Mouse (Mus musculus) heart, embryonic 16.5 days (tissue): ENCODE measurements around the gene Iqcd. TPM values are rescaled to one million over a fixed set of nuclear protein-coding genes. Genes with fewer than 3 reads are reported as not detected.

Experiments
- ATAC-seq: fragments of 200-750 bp; cut with Nextera tagmentation; replicated peaks from 2 replicates; pipeline ENCODE4 v1.8.0; 2017; ENCODE audit warnings: moderate number of reproducible peaks; ENCODE audit not compliant: insufficient read depth, low FRiP score; ENCODE audit errors: extremely low read depth
- H3K27ac ChIP-seq: fragments of 300-500 bp; sonication (generic); 2 replicates; pipeline ENCODE4 v1.5.1; 2014; ENCODE audit warnings: mild to moderate bottlenecking, low read length, control low read depth, moderate library complexity
- H3K27me3 ChIP-seq: fragments of 300-500 bp; sonication (generic); 2 replicates; pipeline ENCODE4 v1.6.1; 2014; ENCODE audit warnings: low read length, mixed read lengths; ENCODE audit not compliant: control insufficient read depth, insufficient read depth
- H3K36me3 ChIP-seq: fragments of 300-500 bp; sonication (generic); 2 replicates; pipeline ENCODE4 v1.6.1; 2014; ENCODE audit not compliant: control insufficient read depth, insufficient read depth
- H3K4me1 ChIP-seq: fragments of 300-500 bp; sonication (generic); 2 replicates; pipeline ENCODE4 v1.6.1; 2014; ENCODE audit warnings: low read length, mixed read lengths; ENCODE audit not compliant: control insufficient read depth, insufficient read depth
- H3K4me2 ChIP-seq: fragments of 300-500 bp; sonication (generic); 2 replicates; pipeline ENCODE4 v1.6.1; 2014; ENCODE audit warnings: low read depth, mild to moderate bottlenecking, control low read depth, low read length
- H3K4me3 ChIP-seq: fragments of 300-500 bp; sonication (generic); 2 replicates; pipeline ENCODE4 v1.5.1; 2014; ENCODE audit warnings: mild to moderate bottlenecking, control low read depth, low read length
- H3K9ac ChIP-seq: fragments of 300-500 bp; sonication (generic); 2 replicates; pipeline ENCODE4 v1.6.1; 2014; ENCODE audit warnings: low read length, control low read depth
- H3K9me3 ChIP-seq: fragments of 300-500 bp; sonication (generic); replicated peaks from 2 replicates; pipeline ENCODE4 v1.6.1; 2016; ENCODE audit warnings: low read length; ENCODE audit not compliant: control insufficient read depth
- whole genome bisulfite sequencing: fragments of 180-500 bp; shearing (Covaris S2); extraction: QIAGEN DNeasy Blood & Tissue Kit; methylation state at CpG from one replicate; pipeline ENCODE4 v1.1.7; 2014; 5-methylcytosine and 5-hydroxymethylcytosine counted together
- polyA plus RNA-seq: library from polyadenylated mRNA; unstranded; fragments of >200 nt; fragmentation: Nextera tagmentation; extraction: Ambion mirVana; gene quantifications from 2 replicates; pipeline ENCODE4 v1.2.1, GENCODE M21; 2015

Gene Iqcd
- polyA plus RNA-seq, 1 experiment from 2014 or later: 0.42 TPM

DNA sequence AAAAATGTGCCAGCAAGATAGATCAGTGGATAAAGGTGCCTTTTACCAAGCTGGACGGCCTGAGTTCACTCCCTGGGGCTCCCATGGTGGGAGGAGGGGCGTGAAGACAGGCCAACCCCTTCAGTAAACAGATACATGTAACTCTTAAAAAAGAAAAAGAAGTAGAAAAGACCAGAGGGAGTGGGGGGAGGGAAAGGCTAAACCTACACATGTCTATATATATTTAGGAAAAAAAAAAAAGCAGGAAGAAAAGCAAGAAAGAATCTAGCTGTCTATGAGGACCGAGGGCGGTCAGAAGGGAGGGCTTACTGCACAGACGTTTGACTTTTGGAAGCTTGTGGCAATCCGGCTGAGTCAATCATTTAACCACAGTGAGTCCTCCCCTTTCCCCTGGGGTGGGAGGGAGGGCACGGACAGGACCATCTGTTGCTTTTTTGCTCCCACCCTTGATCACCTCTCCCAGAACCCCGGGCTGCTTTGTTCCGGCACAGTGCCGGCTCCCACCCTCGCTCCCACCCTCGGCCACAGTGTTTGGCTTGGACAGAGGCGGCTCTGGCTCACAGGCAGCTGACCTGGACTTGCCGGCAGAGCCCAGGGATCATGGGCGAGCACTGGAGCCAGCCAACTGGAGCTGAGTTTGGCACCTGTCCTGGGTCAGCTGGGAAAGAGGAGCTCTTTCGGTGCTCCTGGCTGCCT is 28.1 kb upstream of the Iqcd start:
- Histone ChIP-seq H3K36me3 (0 out of 2 replicates have a peak, but pooled peaks cover 3% of the 10 kb centered on the region), H3K4me3 (no peak overlapping the region), H3K4me2 (peak overlapping the region; percentile 47; the same call in 1 of the 2 replicates), H3K9ac (no peak overlapping the region), H3K27me3 (no peaks in the 10 kb centered on the region), H3K9me3 (no peaks in the 10 kb centered on the region), H3K4me1 (peaks cover 30% of the 10 kb centered on the region), H3K27ac (0 out of 2 replicates have a peak overlapping the region, but pooled peaks have one; percentile 32)
- WGBS: 29% methylated on average over 16 of the region's 16 CpGs
- ATAC-seq: peak; percentile 39; the same call in 1 of the 2 replicates

DNA sequence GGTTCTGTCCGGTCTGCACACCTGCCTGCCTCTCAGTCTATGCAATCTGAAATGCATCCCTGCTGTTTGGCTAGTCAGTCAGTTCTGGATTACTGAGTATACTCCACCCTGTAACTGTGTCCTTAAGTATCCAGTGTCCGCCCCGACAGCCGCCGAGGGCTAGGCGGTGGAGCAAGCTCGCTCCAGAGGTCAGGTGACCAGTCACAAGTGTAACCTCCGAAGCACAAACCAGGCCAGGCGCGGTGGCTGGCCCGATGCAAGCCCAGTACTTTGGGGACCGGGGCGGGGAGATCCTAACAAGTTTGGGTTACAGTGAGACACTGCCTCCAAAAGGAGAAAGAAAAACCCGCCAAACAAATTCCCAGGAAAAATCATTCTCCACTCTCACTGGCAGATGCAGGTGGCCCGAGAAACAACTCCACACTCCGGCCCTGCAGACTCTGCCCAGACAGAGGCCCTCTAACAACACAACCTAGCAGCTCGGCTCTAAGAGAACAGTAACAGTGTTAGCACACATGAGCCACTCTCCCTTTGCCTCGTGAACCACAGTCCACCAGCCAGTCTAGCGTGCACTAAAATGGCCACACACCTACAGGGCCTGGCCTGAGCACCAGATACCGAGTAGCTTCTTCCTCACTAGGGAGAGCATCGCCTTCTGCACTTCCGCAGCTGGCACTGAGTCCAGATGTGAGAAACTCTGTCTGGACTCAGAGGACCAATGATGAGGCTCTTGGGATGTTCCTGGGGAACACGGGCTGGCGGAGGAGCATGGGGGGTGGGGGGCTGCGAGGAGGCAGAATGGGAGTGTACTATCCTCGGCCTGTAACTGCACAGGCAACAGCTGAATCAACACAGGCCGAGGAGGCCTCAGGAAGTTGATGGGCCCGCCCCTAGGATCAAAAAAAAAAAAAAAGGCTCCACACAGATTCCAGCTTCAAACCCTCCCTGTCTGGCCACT is 25.6 kb upstream of the Iqcd start:
- WGBS: 39% methylated on average over 28 of the region's 28 CpGs
- Histone ChIP-seq H3K9ac (peak overlapping the region; percentile 50; the same call in 1 of the 2 replicates), H3K9me3 (no peaks in the 10 kb centered on the region), H3K4me3 (no peak overlapping the region), H3K27me3 (no peaks in the 10 kb centered on the region), H3K4me1 (peaks cover 51% of the 10 kb centered on the region), H3K27ac (peak overlapping the region; percentile 83), H3K4me2 (0 out of 2 replicates have a peak overlapping the region, but pooled peaks have one; percentile 19), H3K36me3 (no peaks in the 10 kb centered on the region)
- peak; percentile 44 for ATAC-seq

DNA sequence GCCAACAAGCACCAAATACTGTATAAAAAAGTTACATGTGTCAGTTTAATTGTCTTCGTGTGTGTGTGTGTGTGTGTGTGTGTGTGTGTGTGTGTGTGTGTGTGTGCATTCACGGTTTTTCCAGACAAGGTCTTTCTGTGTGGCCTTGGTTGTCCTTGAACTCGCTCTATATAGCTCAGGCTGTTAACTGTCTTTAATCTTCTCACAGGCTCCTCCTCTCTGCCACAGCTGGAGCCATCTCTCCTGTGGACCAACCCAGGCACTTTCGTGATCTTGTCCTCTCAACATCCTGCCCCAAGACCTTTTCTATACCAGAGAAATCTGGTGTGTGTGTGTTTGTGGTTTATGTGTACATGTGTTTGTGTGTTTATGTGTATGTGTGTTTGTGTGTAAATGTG is 24.9 kb upstream of the Iqcd start:
- Histone ChIP-seq H3K9ac (no peak overlapping the region), H3K27ac (peak overlapping the region; percentile 56), H3K4me3 (no peak overlapping the region), H3K4me2 (no peak overlapping the region), H3K4me1 (peaks cover 53% of the 10 kb centered on the region), H3K27me3 (no peaks in the 10 kb centered on the region), H3K36me3 (no peaks in the 10 kb centered on the region), H3K9me3 (no peaks in the 10 kb centered on the region)
- ATAC-seq: no peak
- WGBS: 30% methylated on average over 4 of the region's 4 CpGs

DNA sequence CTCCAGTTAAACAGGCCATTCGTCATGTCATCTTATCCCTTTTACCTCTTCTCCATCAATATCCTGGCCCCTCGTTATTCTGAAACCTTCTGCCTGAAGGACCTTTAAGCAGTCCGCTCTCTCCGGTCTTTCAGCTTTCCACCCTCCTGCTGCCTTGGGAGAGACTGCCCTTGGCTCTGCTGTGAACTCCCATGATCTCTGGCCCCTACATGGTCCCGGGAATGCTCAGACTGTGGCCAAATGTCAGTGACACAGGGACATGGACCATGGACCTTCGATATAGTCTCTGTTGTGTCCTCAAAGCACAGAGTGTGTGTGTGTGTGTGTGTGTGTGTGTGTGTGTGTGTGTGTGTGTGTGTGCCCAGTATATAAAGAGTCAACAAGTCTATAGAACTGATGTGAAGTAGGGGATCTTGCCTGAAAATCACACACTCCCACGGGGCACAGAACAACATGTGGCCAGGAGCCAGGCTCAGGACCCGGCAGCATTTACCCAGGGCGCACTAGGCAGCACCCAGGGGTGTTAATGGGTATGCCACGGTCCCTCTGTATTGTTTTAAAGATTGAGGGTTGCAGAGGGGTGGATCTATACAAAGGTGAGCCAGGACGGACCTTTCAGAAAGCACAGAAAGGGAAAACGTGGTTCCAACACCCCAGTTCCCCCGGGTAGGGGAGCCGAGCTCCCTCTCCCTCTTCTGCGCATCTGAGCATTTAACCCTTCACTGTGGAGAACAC is 23.5 kb upstream of the Iqcd start:
- H3K4me1 ChIP-seq: peaks cover 51% of the 10 kb centered on the region
- 62% methylated on average over 15 of the region's 15 CpGs for WGBS
- H3K4me3 ChIP-seq: no peak overlapping the region
- H3K9ac ChIP-seq: peak overlapping the region; percentile 22
- H3K9me3 ChIP-seq: no peaks in the 10 kb centered on the region
- H3K36me3 ChIP-seq: no peaks in the 10 kb centered on the region
- H3K27me3 ChIP-seq: no peaks in the 10 kb centered on the region
- H3K27ac ChIP-seq: peak overlapping the region; percentile 48; the same call in 1 of the 2 replicates
- ATAC-seq: no peak
- no peak overlapping the region for H3K4me2 ChIP-seq

DNA sequence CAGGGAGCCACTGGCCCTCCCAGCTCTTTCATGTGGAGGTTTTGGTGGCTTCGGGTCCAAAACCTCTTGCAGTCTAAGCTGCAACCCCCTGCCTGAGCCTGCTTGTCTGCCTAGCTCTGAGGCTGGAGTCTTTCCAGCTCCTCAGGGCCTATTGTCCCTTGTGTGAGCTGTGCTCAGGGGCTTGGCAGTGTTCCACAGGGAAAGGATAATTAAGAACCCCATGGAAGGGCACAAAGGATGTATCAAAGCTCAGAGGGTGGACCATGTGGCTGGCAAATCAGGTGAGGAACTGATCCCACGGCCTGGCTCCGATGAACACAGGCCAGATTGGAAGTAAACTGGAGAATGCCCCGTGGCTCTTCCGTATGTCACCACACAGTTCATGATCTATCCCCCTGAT is 22.7 kb upstream of the Iqcd start:
- H3K4me2 ChIP-seq: no peak overlapping the region
- 0 out of 2 replicates have a peak, but pooled peaks have one; percentile 29 for ATAC-seq
- H3K36me3 ChIP-seq: no peaks in the 10 kb centered on the region
- H3K27ac ChIP-seq: peak overlapping the region; percentile 48
- H3K4me3 ChIP-seq: no peak overlapping the region
- peak overlapping the region; percentile 22 for H3K9ac ChIP-seq
- H3K27me3 ChIP-seq: no peaks in the 10 kb centered on the region
- WGBS: 43% methylated on average over 5 of the region's 5 CpGs
- H3K4me1 ChIP-seq: peaks cover 56% of the 10 kb centered on the region
- H3K9me3 ChIP-seq: no peaks in the 10 kb centered on the region

DNA sequence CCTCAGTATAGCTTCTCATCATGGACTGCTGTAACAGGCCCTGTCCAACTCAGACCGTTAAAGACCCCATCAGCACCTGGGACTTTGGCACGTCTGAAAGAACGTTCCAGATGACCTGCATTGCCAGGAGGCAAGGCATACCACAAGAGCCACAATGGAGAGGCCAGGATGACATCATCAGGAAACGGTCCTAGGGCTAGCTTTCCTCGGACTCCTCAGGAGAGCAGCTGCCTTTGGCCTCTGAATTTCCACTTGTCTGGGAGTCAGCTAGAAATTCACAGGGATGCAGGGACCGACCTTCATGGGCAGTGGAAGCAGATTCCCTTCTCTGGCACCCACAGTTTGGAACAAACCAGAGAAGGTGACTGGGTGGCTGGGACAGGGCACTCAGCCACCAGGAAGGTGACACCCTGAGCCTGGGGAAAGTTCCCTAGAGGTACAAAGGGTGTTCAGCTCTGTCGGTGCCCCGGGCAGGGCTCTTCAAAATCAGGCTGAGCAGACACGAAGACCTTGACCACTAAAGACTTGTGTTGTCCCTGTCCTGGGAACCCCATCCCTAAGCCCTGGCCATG is 22.0 kb upstream of the Iqcd start:
- H3K4me3 ChIP-seq: no peak overlapping the region
- H3K9me3 ChIP-seq: no peaks in the 10 kb centered on the region
- H3K27ac ChIP-seq: peak overlapping the region; percentile 48; the same call in 1 of the 2 replicates
- no peak overlapping the region for H3K4me2 ChIP-seq
- H3K4me1 ChIP-seq: peaks cover 61% of the 10 kb centered on the region
- H3K9ac ChIP-seq: no peak overlapping the region
- ATAC-seq: no peak
- no peaks in the 10 kb centered on the region for H3K27me3 ChIP-seq
- 39% methylated on average over 9 of the region's 9 CpGs for WGBS
- no peaks in the 10 kb centered on the region for H3K36me3 ChIP-seq

DNA sequence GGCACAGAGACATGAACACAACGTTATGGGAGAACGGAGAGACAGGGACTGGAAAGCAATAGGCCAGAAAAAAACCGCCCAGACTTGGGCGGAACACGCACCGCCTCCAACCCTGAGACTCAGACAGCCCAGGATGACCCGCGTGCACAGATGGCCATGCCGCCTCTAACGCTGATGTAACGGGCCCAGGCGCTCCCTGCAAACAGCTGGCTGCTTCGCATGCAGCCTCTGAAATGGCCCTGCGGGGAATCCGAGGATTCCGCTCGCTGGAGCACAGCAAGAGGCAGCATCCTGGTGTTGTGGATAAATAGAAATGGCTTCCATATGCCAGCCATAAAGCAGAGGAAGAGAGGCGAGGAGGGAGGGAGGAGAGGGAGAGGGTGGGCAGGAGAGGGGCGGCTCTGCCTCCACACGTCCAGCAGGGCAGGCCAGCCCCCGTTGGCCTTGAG is 21.5 kb upstream of the Iqcd start:
- Histone ChIP-seq H3K9me3 (no peaks in the 10 kb centered on the region), H3K27ac (no peak overlapping the region), H3K27me3 (no peaks in the 10 kb centered on the region), H3K36me3 (no peaks in the 10 kb centered on the region), H3K4me1 (peaks cover 62% of the 10 kb centered on the region), H3K4me2 (no peak overlapping the region), H3K9ac (no peak overlapping the region), H3K4me3 (no peak overlapping the region)
- WGBS: 61% methylated on average over 21 of the region's 21 CpGs
- ATAC-seq: no peak

DNA sequence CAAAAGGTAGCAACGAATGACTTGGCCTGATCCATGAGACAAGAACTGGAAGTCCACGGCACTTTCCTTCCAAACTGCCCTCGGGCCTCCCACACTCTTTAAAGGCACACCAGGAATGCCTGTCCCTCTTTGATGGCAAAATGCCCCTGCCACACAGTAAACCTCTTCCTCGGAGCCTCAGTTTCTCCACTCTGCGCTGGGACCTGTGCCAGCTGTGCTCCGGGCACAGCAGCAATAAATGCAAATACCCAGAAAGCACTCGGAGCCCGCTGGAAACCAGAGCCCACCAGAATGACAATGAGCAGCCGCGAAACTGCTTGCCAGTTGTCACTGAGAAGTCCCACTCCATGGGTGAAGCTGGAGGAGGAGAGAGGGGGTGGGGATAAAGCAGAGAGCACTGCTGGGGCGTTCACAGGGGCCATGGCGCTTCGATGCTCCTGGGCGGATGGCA is 21.0 kb upstream of the Iqcd start:
- peaks cover 59% of the 10 kb centered on the region for H3K4me1 ChIP-seq
- no peaks in the 10 kb centered on the region for H3K27me3 ChIP-seq
- 67% methylated on average over 14 of the region's 14 CpGs for WGBS
- H3K4me3 ChIP-seq: no peak overlapping the region
- H3K9me3 ChIP-seq: no peaks in the 10 kb centered on the region
- no peak for ATAC-seq
- no peak overlapping the region for H3K4me2 ChIP-seq
- H3K27ac ChIP-seq: no peak overlapping the region
- H3K9ac ChIP-seq: no peak overlapping the region
- no peaks in the 10 kb centered on the region for H3K36me3 ChIP-seq
